Mouse (Mus musculus) spleen, adult 18-20 months (tissue): ENCODE measurements around the gene Gab2.

ENCODE experiments used
- DNase-seq, 2 experiments: peaks; one replicate each; pipeline ENCODE4 v3.0.0; 2022; ENCODE audit warnings: mixed read lengths in 2 of 2

Gab2 gene

GRCm38 (mm10) chr7:97270367-97270766 lies 189.0 kb downstream of the Gab2 start:
- DNase-seq, result no peak

- DNase-seq, result no peak
Observed at GRCm38 (mm10) chr7:97271068-97271467, 189.7 kb downstream of the Gab2 start.

DNA sequence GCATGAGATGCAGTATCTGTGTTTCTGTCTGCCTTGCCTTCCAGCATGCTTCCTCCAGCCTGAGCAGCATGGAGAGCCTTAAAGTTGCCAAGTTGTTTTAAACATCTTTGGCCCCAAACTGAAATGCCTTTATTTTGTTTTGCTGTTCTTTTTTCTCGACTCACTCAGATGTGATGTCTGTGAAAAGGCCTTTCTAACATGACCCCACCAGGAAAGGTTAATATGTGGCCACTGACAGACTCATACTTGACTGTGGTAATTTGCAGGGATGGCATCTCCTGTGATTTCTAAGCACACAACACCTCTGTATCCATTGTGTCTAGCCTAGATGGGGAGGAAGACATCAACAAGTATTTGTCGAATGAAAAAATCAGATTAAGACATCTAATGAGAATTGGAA lies 215.6 kb downstream of the Gab2 start:
- DNase-seq, result no peak

DNA sequence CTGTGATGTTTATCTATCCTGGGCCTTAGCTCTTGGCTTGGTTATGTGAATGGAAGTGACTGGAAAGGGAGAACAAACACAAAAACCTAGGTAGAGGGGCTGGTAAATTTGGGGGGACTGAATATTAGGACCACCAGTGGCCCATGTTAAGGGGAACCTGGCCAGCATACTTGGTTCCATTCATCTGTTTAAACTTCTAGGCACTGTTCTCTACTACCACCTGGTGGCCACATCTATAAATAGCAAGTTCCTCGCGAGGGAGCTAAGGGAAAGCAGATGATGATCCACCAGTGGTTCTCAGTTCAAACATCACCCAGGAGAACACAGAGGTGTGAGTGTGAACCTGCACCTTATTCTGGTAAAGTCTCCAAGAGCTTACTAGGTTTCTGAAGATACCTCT lies 216.1 kb downstream of the Gab2 start:
- DNase-seq, result peak in 1 of 2 experiments; percentile 48

DNA sequence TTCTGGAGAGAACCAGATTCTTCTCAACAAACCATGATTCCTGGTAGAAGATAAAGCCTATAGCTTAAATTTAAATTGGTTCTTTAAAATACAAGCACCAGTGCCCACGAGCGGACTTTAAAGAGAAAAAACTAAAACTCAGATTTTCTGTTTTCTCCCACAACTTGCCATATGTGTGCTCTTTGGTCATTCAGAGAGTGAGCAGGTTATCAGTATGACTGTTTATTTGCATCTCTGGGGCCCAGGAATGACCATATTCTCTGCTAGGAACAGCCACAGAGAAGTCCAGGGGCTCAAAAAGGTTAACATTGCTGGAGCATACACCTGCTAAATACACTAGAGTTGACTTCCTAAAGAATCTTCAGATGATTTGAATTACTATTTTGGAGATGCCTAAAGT lies 216.9 kb downstream of the Gab2 start:
- DNase-seq, result no peak

- no peak for DNase-seq
Observed at GRCm38 (mm10) chr7:97298943-97299342, 217.6 kb downstream of the Gab2 start.

DNA sequence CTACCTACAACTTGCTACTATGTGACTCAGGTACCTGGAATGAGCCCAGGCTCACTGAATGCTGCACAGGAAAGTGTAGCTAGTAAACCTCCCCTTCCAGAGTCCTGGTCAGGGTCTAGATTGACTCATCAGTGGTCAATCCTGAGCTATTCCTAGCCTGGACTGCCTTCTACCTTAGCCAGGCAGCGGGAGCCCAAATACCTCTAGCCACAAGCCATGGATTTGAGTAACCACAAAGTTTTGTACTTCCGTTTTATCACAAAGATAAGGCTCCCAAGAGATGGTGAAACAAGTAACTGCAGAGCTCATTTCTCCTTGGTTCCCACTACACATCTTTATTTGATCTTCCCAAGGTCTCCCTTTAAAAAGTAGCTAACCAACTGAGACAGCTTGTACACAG lies 219.5 kb downstream of the Gab2 start:
- DNase-seq, result no peak

- DNase-seq, result no peak
Observed at GRCm38 (mm10) chr7:97301321-97301720, 219.9 kb downstream of the Gab2 start.

DNA sequence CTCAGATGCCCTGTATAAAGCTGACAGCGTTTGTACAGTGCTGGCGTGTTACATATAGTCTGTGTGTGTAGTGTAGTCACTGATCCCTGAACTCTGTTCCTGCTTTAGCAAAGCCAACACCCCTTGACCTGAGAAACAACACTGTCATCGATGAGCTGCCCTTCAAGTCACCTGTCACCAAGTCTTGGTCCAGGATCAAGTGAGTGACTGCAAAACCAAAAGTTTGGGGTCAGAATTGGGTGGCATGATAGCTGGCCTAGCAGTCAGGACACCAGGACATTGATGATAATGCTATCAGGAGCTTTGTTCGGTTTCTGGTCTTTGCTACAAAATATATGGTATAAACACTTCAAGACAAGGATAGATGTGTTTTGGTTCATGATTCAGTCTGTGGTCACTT lies 220.9 kb downstream of the Gab2 start:
- DNase-seq, result no peak

DNA sequence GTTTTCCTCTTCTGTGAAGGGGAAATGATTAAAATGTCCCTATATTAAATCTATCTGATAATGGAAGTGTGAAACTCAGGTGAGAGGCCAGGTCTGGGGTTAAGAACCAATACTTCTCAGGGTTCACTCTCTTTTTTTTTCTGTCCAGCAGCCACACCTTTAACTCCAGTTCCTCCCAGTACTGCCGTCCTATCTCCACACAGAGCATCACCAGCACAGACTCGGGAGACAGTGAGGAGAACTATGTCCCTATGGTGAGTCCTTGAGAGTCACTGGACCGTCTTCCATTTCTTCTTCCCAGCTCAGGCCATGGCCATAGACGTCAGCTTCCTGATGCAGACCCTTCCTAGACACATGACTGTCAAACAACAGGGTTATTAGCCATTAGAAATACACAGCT lies 221.5 kb downstream of the Gab2 start:
- DNase-seq, result no peak

DNA sequence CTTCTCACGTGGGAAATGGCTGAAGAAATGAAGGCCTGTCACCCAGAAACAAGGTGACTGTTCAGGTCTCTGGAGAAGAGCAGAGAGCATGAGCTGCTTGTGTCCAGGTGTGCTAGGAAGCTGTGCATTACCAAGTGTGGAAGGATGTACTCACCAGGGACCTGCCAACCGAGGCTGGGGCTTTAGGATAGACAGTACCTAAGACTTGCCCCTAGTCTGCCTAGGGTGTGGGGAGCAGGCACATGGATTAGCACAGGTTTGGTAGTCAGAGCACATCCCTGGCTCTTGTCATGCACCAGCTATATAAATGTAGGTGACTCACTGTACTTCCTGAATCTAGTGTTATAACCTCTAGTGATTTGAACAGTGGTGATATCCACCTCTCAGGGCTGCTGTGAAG lies 222.2 kb downstream of the Gab2 start:
- peak in 1 of 2 experiments; percentile 0 for DNase-seq

DNA sequence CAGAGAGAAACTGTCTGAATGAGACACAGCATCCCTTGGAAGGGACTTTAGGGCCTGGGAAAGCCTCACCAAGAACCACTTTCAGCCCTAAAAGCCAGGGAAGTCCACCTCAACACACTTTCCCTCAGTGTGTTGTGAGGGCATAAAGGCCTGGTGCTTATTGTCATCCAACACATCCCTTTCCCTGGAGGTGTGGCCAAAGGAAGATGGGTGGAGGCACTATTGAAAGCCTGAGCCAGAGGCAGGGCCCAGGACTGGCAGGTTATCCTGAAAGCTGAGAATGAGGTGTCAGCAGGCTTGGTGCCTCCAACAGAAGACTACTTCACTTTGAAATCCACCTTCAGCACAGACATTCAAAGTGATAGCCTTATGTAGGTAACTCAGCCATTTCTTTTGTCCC lies 223.1 kb downstream of the Gab2 start:
- no peak for DNase-seq

DNA sequence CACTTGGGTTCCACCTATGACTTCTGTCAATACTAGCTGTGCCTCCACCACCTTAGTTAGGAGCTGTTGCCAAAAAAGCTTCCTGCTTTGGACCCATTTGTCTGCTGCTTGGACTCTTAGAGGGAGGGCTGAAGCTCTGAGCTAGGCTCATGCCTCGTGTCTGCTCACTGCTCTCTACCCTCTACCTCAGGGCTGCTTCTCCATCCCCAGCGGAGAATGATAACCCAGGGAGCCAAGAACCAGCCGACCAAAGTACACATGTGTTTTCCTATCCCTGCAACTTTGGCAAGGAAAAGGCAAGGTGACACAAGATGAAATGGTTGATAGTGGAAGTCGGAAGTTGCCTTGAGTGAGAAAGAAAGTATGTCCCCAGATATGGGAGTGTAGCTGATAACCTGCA lies 223.8 kb downstream of the Gab2 start:
- DNase-seq, result no peak

DNA sequence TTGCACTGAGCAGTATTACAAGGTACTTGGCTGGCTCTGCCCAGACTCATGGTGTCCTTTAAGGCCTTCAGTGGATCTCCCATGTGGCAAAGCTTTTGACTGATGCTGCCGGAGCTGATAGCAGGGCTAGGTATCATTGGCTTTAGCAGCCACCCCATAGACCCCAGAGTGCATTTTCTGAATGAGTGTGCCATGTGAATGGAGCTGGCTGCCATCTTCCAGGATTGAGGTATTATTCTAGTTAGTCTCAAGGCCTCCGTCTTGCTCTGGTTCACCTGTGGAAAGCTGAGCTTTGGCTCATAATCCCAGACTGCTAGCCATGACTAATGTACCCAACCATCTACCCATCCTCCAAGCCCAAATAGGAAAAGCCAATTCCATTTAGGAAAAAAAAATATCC lies 225.4 kb downstream of the Gab2 start:
- no peak for DNase-seq

DNA sequence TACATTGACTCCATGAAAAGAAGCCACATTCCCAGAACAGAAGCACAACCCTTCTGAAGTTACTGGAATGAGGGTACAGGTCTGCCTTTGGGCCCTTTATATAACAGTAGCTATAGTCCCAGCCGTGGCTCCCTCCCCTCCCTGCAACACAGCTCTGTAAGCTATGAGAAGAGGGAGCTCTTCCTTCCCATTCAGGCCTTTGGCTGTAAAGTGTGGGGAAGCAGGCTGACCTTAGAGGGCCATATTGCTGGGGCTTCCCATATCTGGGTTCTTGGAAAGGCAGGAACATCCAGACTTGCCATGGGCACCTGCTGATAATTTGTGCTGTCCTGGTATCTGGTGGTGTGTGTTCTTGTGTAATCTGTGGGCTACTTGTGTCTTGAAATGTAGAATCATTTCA lies 226.2 kb downstream of the Gab2 start:
- no peak for DNase-seq

DNA sequence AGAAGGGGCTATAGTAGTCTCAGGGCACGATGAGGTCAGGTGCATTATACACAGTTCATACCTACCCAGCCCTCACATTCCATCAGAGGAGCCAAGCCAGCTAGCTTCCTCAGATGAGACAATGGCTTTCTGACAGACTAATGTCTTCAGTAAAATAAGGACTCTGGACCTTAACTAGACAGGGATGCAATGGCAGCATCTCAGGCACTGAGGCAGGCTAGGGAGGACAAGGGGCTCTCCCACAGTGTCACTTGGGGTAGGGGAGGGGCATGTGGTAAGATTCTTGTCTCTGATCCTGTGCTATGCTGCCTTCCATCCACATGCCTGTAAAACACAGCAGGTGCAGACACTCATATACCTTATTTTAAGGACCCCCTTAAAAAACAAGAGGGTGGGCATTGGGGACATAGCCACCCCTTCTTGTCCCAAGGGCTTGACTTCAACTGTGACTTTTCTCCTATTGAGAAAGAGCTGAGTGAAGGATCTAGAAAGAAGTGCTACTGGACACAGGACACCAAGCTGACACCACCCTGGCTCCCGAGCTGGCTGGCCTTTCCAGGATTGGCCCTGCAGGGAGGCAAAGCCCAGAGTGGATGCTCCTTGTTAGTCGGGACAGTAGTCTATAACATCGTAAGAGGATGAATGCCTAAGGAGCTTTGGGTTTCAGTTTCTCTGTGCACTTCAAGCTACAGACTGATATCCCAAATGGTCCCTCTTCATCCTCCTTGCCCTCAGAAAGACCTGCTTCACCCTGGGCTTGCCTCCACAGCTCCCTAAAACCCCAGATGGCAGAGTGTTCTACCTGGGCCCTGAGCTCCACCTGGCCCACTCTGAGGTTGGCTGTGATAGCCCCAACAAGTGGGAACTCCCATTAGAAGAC lies 228.3 kb downstream of the Gab2 start:
- DNase-seq, result no peak

- no peak for DNase-seq
Observed at GRCm38 (mm10) chr7:97310341-97310635, 228.9 kb downstream of the Gab2 start.

- no peak for DNase-seq
Observed at GRCm38 (mm10) chr7:97311620-97312019, 230.2 kb downstream of the Gab2 start.

GRCm38 (mm10) chr7:97312196-97312595 lies 230.8 kb downstream of the Gab2 start:
- DNase-seq, result peak in 1 of 2 experiments; percentile 4

DNA sequence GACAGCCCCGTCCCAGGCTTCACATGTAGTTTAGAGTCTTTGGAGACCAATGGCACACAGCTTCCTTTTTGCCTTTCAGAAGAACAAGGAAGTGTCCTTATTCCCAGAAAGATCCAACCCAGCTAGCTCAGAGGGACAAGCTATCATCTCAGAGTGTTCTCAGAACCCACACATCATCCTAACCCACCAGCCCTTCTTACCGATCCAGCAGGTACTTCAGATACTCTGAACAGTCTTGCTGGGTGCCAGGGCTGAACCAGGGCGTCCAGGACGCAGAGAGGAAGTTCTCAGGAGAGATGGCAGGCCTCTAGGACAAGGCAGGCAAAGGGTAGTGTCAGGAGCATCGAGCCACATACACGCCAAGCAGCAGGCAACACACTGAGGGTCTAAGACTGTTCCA lies 231.5 kb downstream of the Gab2 start:
- peak in 1 of 2 experiments; percentile 1 for DNase-seq

DNA sequence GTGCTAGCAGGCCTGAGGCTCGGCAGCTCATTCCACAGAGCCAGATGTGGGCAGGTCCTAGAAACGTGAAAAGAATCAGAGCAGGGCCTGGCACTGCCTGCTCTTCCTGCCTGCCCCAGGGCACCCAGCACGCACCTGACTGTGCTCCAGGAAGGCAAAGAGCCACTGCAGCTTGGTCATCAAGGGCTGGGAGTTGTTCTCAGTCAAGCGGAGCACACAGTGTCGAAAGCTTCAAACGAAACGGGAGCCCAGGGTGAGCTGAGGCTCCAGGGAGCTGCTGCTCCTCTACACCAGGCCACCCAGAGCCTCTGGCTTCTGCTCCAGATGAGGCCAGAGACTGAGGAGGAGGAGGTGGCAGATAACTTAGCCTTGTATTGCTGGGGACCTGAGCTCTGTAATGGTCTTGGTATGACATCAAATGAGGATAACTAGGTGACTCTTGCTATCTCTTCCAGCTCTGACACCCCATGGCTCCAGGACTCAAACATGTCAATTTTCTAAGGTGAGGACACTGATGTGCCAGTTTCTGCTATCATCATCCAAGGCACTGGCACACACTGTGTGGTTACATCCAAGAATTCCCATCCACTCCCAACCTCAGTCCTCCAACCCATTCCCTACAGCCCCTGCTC lies 232.1 kb downstream of the Gab2 start:
- DNase-seq, result peak in 1 of 2 experiments; percentile 2

DNA sequence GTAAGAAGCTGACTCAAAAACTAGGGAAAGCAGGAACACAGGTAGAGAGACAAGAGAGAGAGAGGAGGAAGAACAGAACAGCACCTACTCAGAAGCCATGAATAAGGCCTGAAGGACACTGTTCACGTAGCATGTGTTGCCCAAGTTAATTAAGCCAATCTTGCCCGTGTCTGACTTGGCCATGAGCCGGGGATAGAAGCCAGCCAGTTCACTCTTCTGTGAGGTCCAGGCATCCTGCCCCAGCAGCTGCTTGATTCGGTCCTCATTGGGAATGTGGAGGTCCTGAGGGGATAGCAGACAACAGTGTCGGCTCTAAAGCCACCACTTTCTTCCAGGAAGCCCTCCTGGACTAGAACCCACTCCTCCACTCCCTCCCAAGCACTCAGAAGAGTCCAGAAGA lies 233.3 kb downstream of the Gab2 start:
- peak in 1 of 2 experiments; percentile 0 for DNase-seq

DNA sequence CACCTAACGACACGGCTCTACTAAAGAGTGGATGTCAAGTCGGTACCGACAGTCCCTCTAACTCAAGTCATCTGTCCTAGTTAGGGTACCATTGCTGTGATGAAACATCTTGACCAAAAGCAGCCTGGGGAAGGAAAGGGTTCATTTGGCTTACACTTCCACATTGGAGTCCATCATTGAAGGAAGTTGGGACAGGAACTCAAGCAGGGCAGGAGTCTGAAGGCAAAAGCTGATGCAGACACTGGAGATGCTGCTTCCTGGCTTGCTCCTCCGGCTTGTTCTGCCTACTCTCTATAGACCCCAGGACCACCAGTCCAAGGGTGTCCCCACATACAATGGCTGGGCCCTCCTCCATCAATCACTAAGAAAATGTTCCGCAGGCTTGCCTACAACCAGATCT lies 234.3 kb downstream of the Gab2 start:
- DNase-seq, result no peak

DNA sequence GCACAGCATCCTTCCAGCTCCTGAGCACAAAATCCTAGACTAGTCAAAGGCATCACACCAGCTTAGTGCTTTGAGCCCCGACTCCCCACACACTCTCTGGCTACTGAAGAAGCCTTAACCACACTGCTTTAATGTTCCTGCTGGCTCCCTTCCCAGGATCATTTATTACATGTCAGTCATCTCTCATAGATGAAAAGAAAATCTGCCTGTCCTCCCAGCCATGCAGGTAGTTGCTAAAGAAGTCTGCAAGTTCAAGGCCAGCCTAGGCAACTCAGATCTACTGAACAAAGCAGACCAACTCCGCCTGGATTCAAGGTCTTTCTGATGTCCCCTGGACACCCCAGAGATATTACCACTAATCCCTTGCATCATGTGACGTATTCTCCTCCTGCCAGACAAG lies 236.3 kb downstream of the Gab2 start:
- no peak for DNase-seq

GRCm38 (mm10) chr7:97324342-97324741 lies 243.0 kb downstream of the Gab2 start:
- no peak for DNase-seq
